Mouse (Mus musculus) B cell, adult 67 days (primary cell): ENCODE data around the gene Taf9. TPM values are rescaled to one million over a fixed set of nuclear protein-coding genes. Genes with fewer than 3 reads are reported as not detected.

ENCODE experiments used
- total RNA-seq, 2 experiments: library from RNA; stranded (reverse); gene quantifications; 4 replicates each; pipeline ENCODE4 v1.2.4; 2023

Gene Taf9
- total RNA-seq = 10 to 100 TPM; 18.1 to 26.9 TPM

GRCm38 (mm10) chr13:100651439-100652186 is at the start of gene Taf9:
Gene Taf9, plus strand, starts transcription at chr13:100651579.

GRCm38 (mm10) chr13:100616181-100617087 is 34.9 kb upstream of the Taf9 start, which contains the start of gene Marveld2:
Gene Marveld2, minus strand, starts transcription at chr13:100616971.

GRCm38 (mm10) chr13:100650550-100651438 is 585 bp upstream of the Taf9 start, which contains the start of the genes Ak6 and Rad17:
Gene Ak6, plus strand, starts transcription at chr13:100650979.
Gene Rad17, minus strand, starts transcription at chr13:100651051.

GRCm38 (mm10) chr13:100669291-100670022 is 18.1 kb downstream of the Taf9 start, which contains the start of gene Ccdc125:
Gene Ccdc125, plus strand, starts transcription at chr13:100669717.

Other genes starting within 250 kb of the Taf9 start
- gene Naip1, start 198.7 kb upstream of the Taf9 start, total RNA-seq = not detected
- 10 to 100 TPM; 62.5 to 68.3 TPM for gene Gtf2h2, start 159.0 kb upstream of the Taf9 start, total RNA-seq
- not detected for gene Ocln, start 98.9 kb upstream of the Taf9 start, total RNA-seq
- 10 to 100 TPM; 11.5 to 12.1 TPM for gene Marveld2, start 34.6 kb upstream of the Taf9 start, total RNA-seq
- 100 to 1,000 TPM in 1 of 2 experiments, 10 to 100 TPM in 1; 94.5 to 113 TPM for gene Ak6, start 600 bp upstream of the Taf9 start, total RNA-seq
- 10 to 100 TPM; 36.1 to 39.4 TPM for gene Rad17, start 528 bp upstream of the Taf9 start, total RNA-seq
- gene Ccdc125, start 18.1 kb downstream of the Taf9 start, total RNA-seq = 10 to 100 TPM; 11.5 to 17.8 TPM
- 10 to 100 TPM; 42.3 to 45.6 TPM for gene Cdk7, start 79.4 kb downstream of the Taf9 start, total RNA-seq
- 10 to 100 TPM; 25.5 to 35.1 TPM for gene Mrps36, start 93.1 kb downstream of the Taf9 start, total RNA-seq
- 1 to 10 TPM; 1.7 to 2.2 TPM for gene Cenph, start 124.3 kb downstream of the Taf9 start, total RNA-seq
- 1 to 10 TPM; 2.9 to 3.6 TPM for gene Ccnb1, start 135.0 kb downstream of the Taf9 start, total RNA-seq
- gene Slc30a5, start 181.8 kb downstream of the Taf9 start, total RNA-seq = 100 to 1,000 TPM; 111 to 114 TPM